Mouse (Mus musculus) activated CD4-positive, CD25-positive, alpha-beta regulatory T cell, adult 4 months (primary cell): ENCODE measurements around the gene Gm20458. TPM values are rescaled to one million over a fixed set of nuclear protein-coding genes. Genes with fewer than 3 reads are reported as not detected.

Experiments used
- ATAC-seq: one replicate; pipeline ENCODE4 v1.8.0; 2017
- polyA plus RNA-seq, 2 experiments: library from polyadenylated mRNA; unstranded; fragments of 100-300 nt; shearing (Covaris generic); gene quantifications; one replicate each; pipeline ENCODE4 v1.2.1; 2017

Gene Gm20458
- polyA plus RNA-seq, 2 experiments from 2014 or later: 3.7 TPM; not detected in 1

GRCm38 (mm10) chr2:164435216-164436090 is 25.3 kb upstream of the Gm20458 start:
- no peak for ATAC-seq

GRCm38 (mm10) chr2:164436215-164436913 is 24.4 kb upstream of the Gm20458 start:
- no peak for ATAC-seq

GRCm38 (mm10) chr2:164436961-164437360 is 23.8 kb upstream of the Gm20458 start:
- no peak for ATAC-seq

- ATAC-seq: no peak
Measured at GRCm38 (mm10) chr2:164437710-164438109, 23.1 kb upstream of the Gm20458 start.

- ATAC-seq: no peak
Measured at GRCm38 (mm10) chr2:164438257-164438656, 22.5 kb upstream of the Gm20458 start.

GRCm38 (mm10) chr2:164439001-164439421 is 21.8 kb upstream of the Gm20458 start:
- no peak for ATAC-seq

GRCm38 (mm10) chr2:164440314-164440713 is 20.5 kb upstream of the Gm20458 start:
- ATAC-seq: no peak

- ATAC-seq: peak; percentile 74
Measured at GRCm38 (mm10) chr2:164441155-164441554, 19.6 kb upstream of the Gm20458 start.

GRCm38 (mm10) chr2:164441731-164442130 is 19.0 kb upstream of the Gm20458 start:
- ATAC-seq: no peak

GRCm38 (mm10) chr2:164442315-164443050 is 18.3 kb upstream of the Gm20458 start:
- no peak for ATAC-seq

- peak; percentile 26 for ATAC-seq
Measured at GRCm38 (mm10) chr2:164443051-164443437, 17.7 kb upstream of the Gm20458 start.

- no peak for ATAC-seq
Measured at GRCm38 (mm10) chr2:164443460-164444000, 17.2 kb upstream of the Gm20458 start, which contains the start of gene Sdc4. Gene Sdc4 (minus strand): TSS chr2:164443887.

- ATAC-seq: no peak
Measured at GRCm38 (mm10) chr2:164444701-164445100, 16.1 kb upstream of the Gm20458 start.

- no peak for ATAC-seq
Measured at GRCm38 (mm10) chr2:164445399-164446085, 15.2 kb upstream of the Gm20458 start.

- no peak for ATAC-seq
Measured at GRCm38 (mm10) chr2:164446086-164446469, 14.7 kb upstream of the Gm20458 start.

GRCm38 (mm10) chr2:164448140-164448539 is 12.6 kb upstream of the Gm20458 start:
- no peak for ATAC-seq

- no peak for ATAC-seq
Measured at GRCm38 (mm10) chr2:164448921-164449320, 11.8 kb upstream of the Gm20458 start.

- ATAC-seq: no peak
Measured at GRCm38 (mm10) chr2:164449341-164450042, 11.3 kb upstream of the Gm20458 start.

GRCm38 (mm10) chr2:164452000-164452676 is 8.6 kb upstream of the Gm20458 start:
- no peak for ATAC-seq

GRCm38 (mm10) chr2:164453047-164453757 is 7.6 kb upstream of the Gm20458 start:
- ATAC-seq: no peak
